Mouse (Mus musculus) c-Kit-positive CD71-positive TER-119-positive erythroid progenitor cells, embryonic 14.5 days (primary cell): ENCODE results near the gene Psma4.

Experiments
- DNase-seq: peaks from one replicate; pipeline ENCODE4 v3.0.0-alpha.2; 2013; ENCODE audit warnings: low spot score

Gene Psma4

DNA sequence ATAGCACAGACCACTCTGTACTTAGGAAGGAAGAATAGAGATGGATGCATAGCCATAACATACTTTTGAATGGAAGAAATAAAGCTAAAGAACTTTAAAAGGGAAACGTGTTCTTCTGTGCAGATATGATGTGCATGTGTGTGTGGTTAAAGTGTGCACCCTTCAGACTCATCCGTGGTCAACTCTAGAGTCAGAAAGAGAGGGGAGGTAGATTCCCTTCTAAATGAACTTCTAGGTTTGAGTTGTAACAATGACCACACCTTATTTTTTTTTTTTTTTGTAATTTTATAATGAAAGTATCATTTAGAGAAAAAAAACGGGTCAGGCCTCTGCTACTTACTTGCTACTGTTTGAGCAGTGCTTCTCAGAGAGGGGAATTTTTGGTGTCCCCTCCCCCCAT lies 39.8 kb downstream of the Psma4 start:
- no peak for DNase-seq

DNA sequence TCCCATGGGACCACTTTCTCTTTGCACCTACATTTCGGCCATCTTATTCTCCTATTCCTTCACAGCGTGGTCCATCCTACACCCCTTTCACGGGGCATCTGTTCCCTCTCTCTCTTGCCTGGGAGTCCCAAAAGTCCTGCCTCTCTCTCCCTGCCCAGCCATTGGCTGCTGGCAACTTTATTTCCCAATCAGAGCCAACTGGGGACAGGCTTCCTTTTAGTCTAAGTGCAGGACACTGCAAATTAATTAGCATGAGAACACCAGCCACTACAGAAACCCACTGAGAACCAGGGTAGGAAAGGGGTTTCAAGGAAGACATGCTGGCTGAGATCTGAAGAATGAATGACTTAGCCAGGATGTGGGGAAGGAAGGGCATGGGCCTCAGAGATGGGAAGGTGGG lies 43.8 kb downstream of the Psma4 start:
- DNase-seq, result no peak

DNA sequence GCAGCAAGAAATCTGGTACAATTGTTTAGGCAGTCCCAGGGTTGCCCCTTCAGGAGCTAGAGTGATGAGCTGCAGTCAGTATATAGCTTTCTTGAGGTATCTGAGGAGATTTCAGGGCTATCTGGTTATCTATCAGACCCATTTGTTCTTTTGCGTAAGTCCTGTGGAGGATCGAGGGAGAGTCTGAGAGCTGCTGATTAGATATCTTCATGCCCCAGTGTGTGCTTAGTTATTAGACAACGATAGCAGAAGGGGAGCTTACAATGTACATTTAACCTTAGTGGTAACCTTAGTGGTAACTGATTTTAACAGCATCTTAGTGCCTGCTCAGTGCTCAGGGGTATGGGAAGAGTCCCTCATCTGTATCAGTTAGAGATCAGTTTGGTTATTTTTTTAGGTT lies 45.1 kb downstream of the Psma4 start:
- peak; percentile 33 for DNase-seq

DNA sequence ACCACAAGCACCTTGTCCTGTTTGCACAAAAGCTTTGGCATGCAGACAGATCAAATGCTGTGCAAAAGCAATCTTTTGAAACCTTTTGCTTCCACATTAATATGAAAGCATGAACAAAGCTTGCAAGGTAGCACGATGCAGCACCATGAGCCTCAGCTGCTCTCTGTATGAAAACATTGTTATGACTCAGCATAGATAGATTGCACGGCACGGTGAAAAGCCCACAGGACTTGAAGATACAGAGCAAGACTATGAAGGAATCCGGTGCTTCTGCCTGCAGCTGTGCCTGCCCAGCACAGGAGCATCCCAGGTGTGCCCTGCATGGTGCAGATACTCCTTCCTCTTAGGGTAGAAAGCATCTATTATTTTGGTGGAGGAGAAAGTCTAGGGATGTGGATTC lies 53.0 kb downstream of the Psma4 start:
- no peak for DNase-seq
